Mouse (Mus musculus): Measurements from ENCODE around the gene 4931422A03Rik.
"Not testable (repeated sequence)": the region's sequence is repeated elsewhere in the genome, so short reads cannot be mapped to it uniquely, and the experiment has no call there.

Gene 4931422A03Rik

DNA sequence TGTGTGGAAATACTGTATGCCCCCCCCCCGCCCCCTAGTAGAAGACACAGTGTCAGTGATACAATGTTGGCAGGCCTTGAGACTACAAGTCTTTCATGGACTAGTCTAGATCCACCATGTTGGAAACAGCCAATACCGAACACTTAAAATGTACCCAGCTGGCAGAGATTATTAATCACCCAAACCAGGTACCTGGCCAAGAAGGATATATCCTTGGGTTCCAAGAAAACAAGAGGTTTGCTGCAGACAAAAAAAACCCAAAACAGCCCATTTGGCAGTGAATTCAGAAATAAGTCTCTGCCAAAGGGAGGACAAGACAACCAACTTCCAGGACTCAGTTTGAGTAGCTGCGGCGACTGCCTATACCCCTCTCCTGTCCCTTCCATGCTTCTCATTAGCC, 3.5 kb downstream of the 4931422A03Rik start:
- DNase-seq (ENCODE audit: low spot score), result no peak

DNA sequence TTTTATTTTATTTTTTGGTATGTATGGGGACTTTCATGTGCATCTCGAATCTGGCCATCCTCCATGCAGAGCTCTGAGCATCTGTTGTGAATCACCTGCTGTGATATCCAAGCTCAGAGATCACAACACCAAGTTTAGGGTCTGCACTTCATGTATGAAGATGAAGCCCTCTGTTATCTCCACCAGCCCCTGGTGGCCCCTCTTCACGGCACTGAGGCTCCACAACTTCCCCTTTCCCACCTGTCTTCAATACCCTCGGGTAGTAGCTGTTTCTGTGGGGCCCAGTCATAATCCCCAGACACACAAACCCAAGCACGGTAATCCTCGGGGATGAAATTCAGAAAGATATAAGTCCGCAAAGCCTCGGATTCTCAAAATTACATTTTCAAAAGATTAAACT, 5.1 kb downstream of the 4931422A03Rik start:
- no peak for DNase-seq (ENCODE audit: low spot score)

DNA sequence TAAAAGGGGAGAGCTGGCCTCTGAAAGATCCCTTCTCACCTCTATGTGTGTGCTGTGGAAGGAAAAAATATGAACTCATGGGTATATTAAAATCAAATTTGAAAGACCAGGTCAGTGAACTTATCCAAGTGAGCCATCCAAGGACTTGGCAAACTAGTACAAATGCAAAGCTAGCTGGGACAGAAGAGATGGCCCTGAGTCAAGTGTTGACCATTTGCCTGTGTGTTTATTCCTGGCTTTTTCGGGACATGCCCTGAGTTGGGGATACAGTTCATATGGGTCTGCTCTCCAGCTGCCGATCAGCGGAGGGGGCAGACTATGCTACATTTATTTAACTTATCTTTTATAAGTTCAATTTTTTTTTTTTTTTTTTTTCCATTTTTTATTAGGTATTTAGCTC, 19.3 kb downstream of the 4931422A03Rik start:
- not testable (repeated sequence) for DNase-seq (ENCODE audit: low spot score)

DNA sequence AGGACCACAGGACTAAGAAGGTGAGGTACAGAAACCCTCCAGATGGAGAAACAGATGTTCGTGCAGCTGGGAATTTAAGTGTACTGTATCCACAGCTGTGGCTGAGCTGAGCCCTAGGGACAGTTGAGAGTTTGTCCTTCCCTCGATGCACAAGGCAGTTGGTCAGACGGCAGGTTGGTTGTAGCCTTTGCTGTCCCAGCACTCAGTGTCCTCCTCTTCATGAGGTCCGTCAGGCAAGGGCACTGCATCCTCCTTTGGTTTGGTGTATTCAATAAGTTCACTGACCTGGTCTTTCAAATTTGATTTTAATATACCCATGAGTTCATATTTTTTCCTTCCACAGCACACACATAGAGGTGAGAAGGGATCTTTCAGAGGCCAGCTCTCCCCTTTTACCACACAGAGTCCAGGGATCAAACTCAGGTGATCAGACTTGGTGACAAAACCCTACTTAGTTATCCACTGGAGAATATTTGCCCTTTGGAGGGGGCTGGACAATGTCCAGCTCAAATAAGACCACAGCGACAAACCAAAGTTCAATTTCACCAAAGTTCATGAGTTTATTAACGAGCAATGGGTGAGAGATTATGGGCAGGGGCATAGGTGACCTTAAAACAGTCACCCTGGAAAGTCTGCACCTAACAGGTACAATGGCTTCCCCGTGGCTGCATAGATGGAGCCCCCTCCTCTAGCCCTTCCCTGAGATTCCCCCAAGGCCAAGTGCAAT, 20.2 kb downstream of the 4931422A03Rik start:
- no peak for DNase-seq (ENCODE audit: low spot score)

DNA sequence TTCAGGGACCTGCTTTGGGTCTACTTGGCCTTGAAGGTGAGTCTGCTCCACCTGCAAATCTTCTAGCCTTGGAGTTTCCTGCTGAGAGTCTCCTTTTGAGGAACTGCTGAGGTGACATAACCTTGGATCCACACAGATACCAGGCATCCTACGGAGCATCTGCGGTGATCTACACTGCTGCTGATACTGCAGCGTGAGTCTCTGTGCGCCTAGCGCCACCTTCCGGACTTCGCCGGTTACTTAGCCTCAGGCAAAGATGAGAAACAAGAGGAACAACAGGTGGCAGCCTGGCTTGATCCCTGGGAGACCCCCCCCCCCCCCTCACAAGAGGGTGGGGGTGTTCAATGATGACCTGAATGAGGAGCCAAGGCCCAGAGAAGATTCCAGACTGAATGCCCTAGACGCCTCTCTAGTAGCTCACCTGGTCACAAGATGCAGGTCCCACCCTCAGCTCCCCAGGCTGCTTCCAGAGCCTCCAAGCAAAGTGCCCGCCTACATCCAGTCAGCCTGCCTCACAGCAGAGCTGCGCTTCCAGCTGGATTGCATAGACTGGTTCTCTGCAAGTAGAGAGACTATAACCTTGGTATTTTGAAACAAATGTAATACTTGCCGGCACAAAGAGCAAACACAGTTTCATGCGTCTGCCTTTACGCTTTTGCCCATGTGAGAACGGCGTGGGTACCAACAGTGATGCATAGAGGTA, 25.3 kb downstream of the 4931422A03Rik start:
- peak; percentile 67 for DNase-seq (ENCODE audit: low spot score)

DNA sequence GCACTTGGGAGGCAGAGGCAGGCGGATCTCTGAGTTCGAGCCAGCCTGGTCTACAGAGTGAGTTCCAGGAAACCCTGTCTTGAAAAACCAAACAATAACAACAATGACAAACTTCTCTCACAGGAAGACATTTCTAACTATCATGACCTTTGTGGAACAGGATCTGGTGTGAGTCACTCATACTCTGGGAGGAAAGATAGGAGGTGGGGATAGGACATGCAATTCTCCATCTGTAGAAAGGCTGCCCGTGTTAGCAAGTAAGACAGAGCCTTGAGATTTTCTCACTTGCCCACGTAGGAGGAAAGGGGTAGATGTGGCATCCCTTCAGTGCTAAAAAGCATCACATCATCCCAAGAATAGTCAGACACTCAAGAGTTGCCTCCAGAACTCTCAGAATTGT, 26.3 kb downstream of the 4931422A03Rik start:
- no peak for DNase-seq (ENCODE audit: low spot score)

DNA sequence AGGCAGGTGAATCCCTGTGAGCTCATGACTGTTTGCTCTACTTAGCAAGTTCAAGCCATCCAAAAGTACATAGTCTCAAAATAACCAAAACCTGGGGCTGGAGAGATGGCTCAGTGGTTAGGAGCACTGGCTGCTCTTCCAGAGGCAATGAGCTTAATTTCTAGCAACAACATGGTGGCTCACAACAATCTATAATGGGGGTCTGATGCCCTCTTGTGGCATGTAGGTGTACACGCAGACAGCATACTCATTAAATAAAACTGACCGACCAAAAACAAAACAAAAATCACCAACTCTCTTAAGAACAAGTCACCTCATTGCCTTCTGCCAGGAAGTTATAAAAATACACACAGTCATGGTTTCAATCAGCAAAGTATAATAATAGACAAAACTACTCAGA, 27.1 kb downstream of the 4931422A03Rik start:
- DNase-seq (ENCODE audit: low spot score), result peak; percentile 69

DNA sequence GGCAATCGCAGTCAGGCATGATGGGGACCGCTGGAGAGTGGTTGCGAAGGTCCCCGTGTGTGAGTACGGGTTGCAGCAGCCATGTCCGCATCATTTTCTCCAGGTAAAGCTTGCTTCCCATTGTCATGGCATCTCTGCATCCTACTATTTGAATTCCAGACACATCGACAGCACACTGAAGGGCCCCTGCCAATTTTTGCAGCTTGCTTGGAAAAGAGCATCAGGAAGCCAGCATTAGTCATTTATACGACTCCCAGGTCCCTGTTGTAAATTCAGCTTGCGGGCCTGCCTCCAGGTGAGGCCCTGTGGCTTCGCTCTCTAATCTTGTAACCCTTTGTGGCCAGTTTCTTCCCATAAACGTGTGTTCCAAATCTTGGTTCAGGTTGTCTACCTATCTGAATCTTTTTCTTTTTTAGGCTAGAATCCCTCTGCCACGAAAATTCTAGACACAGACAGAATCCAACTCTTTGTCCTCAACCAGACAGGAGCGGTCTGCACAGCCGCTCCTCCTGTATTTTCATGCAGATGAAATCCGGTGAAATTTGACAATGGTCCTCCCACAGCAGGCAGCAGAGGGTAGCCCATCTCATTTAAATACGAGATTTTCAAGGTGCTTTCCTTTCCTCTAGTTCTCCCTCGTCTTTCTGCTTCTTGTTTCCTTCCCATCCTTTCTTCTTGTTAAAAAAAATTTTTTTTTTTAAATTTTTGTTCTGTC, 35.4 kb downstream of the 4931422A03Rik start:
- no peak for DNase-seq (ENCODE audit: low spot score)

DNA sequence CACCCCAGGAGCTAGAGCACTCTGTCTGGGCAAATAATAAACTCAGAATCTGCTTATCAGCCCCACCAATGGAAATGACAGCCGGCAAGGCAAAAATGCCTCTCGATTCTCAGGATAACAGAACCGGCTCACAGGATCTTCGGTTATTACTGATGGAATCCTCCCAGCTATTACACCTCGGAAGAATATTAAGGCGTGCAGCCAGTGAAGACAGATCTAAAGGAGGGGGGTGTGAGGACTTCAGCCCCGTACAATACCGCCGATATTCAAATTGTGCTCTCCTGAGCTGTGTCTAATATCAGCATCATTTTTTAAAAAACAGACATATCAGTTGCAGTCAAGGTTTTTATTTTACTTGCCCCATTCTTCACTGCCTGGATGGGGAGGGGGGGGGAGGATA, 36.0 kb downstream of the 4931422A03Rik start:
- DNase-seq (ENCODE audit: low spot score), result no peak

DNA sequence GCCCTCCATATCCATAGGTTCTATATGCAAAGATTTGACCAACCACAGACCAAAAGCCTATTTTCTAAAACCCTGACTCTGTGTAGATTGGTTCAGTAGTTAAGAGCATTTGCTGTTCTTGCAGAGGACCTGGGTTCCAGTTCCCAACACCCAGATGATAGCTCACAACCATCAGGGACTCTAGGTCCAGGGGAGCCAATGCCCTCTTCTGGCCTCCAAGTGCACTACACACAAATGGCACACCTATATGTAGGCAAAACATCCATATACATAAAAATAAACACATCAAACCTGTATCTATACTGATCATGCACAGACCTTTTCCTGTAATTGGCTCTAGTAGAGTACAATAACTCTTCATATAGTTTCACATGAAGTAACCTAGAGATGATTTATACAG, 36.9 kb downstream of the 4931422A03Rik start:
- no peak for DNase-seq (ENCODE audit: low spot score)

DNA sequence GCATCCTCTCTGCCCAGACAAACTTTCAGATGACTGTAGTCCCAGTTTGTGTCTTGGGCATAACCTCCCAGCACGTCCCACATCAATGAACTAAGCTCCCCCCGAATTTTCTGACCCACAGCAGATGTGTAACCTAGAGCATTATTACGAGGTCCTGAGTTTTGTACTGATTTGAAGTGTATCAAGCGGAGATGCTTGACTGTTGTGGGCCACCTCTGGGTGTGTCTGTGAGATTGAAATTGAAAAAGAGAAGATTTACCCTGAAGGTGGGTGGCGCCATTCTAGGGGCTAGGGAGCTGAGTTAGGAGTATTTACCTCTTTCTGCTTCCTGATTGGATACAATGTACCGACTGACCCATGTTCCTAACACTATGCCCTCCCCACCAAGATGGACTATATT, 38.4 kb downstream of the 4931422A03Rik start:
- DNase-seq (ENCODE audit: low spot score), result no peak

DNA sequence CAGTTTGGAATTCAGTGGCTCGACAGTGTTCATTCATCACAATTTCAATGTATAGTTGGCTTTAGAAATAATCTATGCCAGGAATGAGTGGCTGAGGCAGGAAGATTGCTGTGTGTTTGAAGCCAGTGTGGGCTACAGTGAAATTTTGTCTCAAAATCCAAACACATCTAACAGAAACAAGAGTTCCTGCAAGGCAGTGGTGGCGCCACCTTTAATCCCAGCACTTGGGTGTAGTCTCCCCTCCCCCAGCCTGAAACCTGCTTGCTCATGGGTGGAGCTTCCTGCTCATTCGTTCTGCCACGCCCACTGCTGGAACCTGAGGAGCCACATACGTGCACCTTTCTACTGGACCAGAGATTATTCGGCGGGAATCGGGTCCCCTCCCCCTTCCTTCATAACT, 40.6 kb downstream of the 4931422A03Rik start:
- not testable (repeated sequence) for DNase-seq (ENCODE audit: low spot score)

DNA sequence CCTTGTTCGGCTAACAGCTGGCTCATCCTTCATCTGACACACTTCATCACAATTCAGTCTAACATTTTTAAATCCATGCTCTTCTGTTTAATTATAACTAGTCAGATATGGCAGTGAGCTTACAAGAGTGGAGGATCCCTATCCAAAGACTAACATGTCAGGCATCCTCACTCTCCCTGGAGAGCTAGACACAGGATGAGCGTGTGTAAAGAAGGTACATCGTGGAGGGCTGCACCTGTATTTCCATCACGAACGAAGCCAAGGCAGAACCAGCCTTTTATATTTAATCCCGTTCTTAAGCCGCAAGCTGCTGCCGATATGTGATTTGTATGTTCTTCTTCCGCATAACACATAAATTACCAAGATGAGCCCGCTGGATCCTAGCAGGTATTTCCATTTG, 45.0 kb downstream of the 4931422A03Rik start:
- DNase-seq (ENCODE audit: low spot score), result no peak

DNA sequence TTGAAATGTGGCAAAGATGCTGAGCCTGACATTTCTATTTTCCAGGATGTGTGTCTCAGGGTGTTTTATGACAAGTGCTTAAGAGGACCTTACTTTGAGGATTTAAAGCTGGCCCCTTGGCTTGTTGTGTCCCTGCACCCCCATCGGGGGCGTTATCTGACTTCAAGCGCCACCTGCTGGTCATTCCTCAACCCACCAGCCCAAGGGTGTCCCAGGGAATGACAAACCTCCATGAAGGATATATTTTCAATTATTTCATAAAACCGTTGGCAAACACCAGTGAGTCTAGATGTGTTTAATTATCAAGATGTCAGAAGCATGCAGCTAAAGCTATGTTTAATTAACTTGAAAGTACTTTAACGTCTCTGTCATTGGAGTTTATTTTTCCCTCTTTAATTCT, 45.9 kb downstream of the 4931422A03Rik start:
- no peak for DNase-seq (ENCODE audit: low spot score)

DNA sequence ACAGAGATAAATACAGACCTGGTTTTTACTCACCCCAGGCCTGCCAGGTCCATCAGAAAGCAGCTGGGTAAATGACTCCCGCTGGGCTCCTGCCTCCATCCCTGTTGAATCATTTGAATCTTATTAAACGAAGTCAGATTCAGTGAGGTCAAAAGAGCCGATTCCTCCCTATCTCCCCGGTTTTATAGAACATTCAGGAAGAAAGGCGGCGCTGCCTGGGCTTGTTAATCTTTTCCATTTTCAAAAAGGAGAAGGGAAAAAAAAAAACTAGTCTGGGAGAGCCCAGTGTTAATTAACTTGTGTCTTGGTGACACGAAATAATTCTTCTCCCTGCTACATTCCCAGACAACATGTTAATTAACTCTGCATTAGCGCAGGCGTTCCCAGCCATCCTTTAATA, 50.4 kb downstream of the 4931422A03Rik start:
- no peak for DNase-seq (ENCODE audit: low spot score)

DNA sequence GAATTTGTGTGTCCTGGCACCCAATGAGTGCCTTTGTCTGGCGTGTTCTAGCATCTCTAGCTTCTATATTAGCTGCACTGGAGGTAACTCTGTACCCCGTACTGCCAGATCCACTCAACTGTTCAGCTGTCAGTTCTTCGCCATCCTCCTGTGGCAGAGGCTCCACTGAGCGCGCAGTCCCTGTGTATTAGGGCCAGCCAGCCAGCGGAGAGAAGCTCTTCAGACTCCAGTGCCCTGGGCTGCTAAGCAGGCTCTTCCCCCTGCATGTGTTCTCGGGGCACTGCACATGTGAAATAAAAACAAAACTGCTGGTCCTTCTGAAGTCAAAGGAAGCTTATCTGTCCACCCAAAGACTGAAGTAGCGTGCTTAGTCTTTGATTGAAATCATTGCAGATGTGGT, 50.9 kb downstream of the 4931422A03Rik start:
- no peak for DNase-seq (ENCODE audit: low spot score)

DNA sequence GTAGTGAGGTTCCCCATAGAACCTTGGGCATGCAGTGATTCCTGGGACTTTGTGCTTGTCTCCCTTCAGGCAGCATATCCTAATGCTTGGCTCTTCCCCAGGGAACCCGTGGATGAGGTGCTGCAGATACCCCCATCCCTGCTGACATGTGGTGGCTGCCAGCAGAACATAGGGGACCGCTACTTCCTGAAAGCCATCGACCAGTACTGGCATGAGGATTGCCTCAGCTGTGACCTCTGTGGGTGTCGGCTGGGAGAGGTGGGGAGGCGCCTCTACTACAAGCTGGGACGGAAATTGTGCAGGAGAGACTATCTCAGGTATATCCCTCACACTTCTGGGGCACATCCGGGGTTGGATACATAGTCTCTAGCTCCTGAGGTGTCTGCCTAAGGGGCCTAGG, 52.3 kb downstream of the 4931422A03Rik start:
- DNase-seq (ENCODE audit: low spot score), result no peak

DNA sequence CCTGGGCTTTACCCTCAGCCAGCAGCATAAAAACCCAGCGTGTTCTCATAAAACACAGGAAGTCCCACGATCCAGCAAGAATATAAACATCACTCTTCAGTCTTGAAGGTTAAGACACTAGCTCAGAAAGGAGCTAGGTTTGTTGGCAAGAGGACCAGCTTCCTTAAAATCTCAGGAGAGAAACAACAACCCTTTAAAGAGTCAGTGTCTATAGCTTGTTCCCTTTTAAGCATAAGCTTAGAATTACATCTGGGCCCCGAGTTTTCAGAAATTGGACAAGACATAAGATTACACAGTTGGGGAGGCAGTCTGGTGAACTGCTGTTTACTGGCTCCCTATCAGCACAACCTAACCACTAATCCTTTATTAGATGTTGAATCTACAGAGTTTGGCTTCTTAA, 56.3 kb downstream of the 4931422A03Rik start:
- DNase-seq (ENCODE audit: low spot score), result no peak

DNA sequence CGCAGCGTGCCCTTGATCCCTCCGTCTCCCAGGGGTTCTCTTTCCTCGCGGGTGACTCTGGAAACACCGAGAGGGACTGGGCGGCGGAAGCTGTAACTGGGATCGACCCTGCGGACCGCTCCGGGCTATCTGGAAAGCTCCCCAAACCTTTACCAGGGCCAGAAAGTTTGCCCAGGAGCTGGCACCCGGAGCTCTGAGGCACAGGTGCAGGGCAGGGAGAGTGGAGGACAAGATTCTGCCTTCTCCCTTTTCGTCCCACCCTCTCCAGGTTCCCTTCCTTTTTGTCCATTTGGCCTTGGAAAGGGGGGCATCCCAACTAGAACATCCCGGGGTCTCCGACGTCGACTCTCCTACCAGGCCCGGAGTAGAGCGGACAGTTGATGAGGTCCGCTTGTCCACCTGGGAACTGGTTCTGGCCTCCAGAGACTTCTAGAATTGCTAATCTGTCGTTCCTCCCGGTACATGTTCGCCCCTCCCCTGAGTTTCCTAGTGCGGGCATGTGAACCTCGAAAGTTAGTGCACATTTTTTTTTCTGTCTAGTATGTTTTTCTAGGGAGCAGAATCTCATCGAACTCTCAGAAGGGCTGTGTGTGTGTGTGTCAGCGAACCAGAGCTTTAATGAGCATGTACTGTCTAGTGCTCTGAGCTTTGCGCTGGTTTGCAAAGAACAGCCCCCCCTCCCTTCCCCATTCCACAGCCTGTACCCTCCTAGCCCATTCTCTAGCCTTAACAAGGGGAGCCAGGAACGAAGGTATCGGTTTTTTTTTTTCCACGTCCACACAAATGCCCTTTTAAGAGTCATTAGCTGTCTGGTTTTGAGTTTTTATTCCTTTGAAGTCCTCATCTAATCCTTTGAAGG, 57.1 kb downstream of the 4931422A03Rik start:
- no peak for DNase-seq (ENCODE audit: low spot score)

DNA sequence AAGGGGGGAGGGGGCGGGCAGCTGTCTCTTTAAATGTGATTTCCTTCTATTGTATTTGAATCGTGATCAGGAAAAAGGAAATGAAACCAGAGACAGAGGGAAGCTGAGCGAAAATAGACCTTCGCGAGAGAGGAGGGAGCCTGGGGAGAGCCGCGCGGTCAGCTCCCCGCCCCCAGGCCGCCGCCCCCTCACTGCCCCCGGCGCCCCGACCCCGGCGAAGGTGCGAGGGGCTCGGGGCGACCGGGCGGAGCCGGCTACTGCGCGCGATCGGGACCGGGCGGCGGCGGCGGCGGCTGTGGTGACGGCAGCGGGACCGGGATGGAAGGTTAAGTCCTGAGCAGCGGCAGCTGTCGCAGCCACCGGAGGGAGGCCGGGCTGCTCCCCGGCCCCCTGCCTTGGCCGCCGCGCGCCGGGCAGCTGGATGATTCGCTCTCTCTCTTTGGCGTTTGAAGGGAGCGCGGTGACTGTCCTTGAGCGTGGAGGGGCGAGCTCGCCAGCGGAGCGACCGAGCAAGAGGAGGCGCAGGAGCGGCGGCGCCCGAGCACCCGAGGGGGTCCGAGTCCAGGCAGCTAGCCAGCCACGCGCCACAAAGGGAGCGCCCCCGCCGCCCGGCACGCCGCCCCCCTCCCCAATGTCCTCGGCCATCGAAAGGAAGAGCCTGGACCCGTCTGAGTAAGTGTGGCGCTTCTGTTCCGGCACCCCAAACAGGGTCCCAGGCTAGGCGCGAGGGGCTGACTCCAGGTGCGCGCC, 57.9 kb downstream of the 4931422A03Rik start:
- no peak for DNase-seq (ENCODE audit: low spot score)

DNA sequence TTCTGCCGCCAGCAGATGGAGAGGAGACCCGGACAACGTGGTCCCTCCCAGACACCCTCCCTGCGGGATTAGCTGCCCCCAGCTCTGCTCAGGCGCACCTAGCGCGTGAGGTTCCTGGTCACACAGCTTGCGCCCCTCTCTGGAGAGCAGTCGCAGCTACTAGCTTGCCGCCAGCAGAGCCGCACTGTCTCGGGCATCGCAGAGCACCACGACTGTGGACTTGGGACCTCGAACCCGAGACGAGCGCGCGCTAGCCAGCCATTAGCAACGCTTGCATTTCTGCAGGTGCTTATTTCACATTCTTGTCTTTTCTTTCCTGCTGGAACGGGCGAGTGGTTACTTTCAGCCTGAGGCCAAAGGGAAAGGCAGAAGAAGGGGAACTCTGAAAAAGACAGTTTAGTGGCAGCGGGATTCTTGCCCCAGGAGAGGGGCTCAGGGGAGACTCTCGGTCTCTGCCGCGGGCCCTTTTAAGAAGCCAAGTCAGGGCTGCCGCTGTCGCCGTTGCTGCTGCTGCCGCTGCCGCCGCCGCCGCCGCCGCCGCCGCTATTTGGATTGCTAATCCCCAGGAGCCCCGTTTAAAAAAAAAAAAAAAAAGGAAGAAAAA, 58.6 kb downstream of the 4931422A03Rik start:
- peak; percentile 73 for DNase-seq (ENCODE audit: low spot score)
